14 mouse cellular contexts compared by ENCODE assay signal in the genomic region with DNA sequence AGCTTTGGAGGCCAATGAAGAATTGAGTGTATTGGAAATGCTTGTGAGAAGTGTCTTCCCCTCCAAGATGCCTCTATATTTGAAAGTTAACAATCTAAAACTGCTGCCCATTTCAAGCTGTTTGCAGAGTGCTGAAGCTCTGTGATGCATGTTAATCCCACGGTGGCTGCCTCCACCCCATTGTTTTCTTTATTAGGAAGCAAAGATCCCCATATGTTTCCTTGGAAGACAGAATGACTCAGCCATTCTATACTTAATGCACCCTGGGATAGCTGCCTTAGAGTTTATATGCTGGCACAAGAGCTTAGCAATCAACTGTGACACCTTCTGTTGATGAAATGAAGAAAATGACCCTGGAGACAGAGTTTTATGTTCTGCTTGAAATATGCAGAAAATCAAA.
"Had no signal": no experiment of that assay in that cellular context is flagged by ENCODE, and none has a peak within 500 bp of the region (broad histone marks: within the 10 kb centered on the region; RNA-seq: fewer than 3 reads in every experiment).

No protein-coding gene starts in this region.

- H3K36me3 ChIP-seq: kidney, embryonic 15.5 days; limb, embryonic 10.5 days; liver, embryonic 15.5 days had no signal

- DNase-seq: kidney, adult 2 months; kidney, postnatal 14 days; layer of hippocampus, adult 9-11 months; layer of hippocampus, postnatal 36 days; lung, adult 2 months; lung, postnatal 36 days; right cerebral cortex, postnatal 14 days; thymus, postnatal 4 days had no signal

- H3K4me1 ChIP-seq: kidney, embryonic 15.5 days; limb, embryonic 10.5 days; liver, embryonic 15.5 days had no signal

- H3K4me2 ChIP-seq: kidney, embryonic 15.5 days; liver, embryonic 11.5 days; liver, embryonic 15.5 days had no signal

- H3K4me3 ChIP-seq: kidney, embryonic 15.5 days; limb, embryonic 10.5 days; liver, embryonic 15.5 days had no signal

- H3K27me3 ChIP-seq: kidney, embryonic 15.5 days; liver, embryonic 15.5 days had no signal

- H3K9me3 ChIP-seq: kidney, embryonic 15.5 days; limb, embryonic 10.5 days; liver, embryonic 15.5 days had no signal

- H3K9ac ChIP-seq: kidney, embryonic 15.5 days; liver, embryonic 15.5 days had no signal

- H3K27ac ChIP-seq: kidney, embryonic 15.5 days; limb, embryonic 10.5 days; liver, embryonic 15.5 days had no signal

- ATAC-seq: lung, postnatal 0 days; midbrain, embryonic 16.5 days had no signal
